Mouse (Mus musculus): ENCODE measurements around the gene Fbxo33.

Fbxo33 gene

DNA sequence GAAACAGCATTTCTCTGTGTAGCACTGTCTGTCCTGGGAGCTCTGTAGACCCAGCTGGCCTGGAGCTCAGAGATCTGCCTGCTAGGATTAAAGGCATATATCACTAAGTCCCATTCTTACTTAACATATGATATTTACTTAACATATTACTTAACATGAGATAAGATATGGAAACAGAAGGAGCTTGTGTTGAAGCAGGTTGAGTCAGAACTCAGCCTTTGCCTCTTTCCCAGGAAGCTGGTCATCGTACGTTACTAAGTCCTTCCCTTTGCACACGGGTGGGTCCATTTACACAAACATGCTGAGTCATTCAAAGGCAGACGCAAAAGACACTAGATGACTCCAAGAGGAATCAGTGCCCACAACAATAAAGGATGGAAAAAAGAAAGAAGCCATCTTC lies 20.8 kb downstream of the Fbxo33 start:
- DNase-seq (ENCODE audit: low spot score in 2 of 2) = no peak

DNA sequence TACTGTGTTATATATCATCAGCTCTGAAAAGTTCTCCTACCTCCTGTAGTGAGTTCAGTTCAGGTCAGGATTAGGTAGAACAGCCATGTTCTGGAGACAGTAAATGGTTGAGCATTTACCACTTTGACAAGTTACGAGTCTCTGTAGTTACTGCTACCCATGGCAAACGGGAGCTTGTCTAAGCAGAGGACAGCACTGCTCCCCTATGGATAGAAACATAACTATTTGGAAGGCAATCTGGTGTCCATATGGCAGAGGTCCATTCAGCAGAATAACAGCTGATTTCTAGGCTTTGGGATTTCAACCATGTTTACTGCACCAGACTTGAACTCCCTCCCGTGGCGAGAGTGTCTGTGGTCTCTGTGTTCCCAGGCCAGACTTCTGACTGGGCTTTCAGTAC lies 23.6 kb downstream of the Fbxo33 start:
- no peak for DNase-seq (ENCODE audit: low spot score in 2 of 2)

DNA sequence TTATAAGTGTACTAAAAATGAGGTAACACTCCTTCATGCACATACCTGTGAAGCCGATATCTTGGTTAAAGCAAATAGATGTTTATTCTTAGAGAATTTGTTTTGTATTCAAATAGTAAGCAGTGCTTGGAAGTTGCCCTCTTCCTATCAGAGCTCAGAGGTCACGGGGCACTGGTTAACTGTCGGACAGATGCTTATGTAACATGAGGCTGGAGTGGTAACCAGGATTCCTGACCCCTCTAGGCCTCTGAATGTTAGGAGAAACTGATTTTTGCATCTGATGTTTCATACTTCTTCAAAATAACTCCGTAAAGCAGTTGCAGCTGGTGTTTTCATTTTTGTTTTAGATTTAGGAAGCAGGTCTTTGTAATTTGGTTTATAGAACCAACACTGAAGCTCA lies 24.5 kb downstream of the Fbxo33 start:
- no peak for DNase-seq (ENCODE audit: low spot score in 2 of 2)

DNA sequence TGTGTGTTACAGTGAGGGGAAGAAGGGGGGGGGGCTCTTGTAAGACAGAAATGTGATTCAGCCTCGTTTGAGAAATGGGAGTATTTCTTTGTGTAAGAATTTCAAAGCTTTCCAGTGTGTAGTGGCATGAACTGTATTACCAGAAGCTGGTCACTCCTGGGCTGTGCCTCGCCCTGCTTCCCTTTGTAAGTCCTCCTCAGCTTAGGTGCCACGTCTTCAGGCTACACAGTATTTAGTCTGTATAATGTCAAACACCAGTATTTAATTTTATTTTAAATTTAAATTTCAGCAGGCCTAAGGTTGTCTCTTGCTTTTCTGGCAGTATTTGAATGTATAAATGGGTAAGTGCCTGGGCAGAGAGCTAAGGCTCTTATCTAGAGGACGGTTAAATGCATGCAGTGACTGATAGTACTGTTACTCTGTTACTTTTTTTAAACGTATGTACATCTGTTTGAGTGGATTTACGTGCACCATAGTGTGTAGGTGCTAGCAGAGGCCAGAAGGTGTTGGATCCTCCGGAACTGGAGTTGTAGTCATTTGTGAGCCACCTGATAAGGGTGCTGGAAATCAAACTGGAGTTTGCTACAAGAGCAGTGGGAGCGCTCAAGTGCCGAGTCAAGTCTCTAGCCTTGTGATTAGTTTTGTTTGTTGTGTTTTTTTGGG lies 25.1 kb downstream of the Fbxo33 start:
- DNase-seq (ENCODE audit: low spot score in 2 of 2) = no peak

DNA sequence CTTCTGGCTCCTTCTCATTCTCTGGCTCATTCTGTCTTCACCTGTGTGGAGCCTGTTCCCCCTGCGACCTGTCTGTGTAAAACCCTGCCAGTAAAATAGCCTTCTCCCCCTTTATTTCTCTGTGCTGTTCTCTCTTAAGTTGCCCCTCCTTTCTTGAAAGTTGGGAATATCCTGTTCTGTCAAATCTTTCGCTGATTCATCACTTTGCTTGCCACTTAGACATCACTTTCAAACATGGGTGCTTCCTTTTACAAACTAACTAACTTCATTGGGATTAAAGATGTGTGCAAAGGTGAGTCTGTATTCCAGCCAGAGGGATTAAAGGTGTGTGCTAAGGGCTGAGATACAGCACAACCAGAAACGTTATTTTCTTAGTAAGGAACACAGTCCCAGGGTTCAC lies 25.9 kb downstream of the Fbxo33 start:
- DNase-seq (ENCODE audit: low spot score in 2 of 2) = no peak

DNA sequence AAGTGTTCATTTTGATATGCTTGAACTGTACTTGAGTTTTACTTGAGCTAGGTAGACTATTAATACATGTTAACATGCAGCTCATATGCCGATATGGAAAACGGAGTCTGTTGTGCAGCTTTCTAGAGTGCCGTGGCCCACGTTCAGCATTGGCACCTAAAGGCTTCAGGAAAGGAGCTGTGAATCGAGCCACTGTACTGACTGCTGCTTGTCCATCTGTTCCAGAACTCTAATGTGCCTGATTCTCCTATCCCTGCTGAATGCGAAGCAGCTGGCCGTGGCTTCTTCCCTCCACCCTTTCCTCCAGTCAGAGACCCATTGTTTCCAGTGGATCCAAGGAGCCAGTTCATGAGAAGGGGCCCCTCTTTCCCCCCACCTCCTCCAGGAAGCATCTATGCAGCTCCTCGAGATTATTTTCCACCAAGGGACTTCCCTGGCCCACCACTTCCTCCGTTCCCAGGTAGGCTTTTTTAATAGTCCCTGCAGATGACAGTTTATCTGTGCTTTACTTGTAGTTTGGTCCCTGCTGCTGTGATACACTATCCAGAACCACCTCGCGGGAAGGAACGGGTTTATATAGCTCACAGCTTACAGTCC lies 31.3 kb downstream of the Fbxo33 start:
- no peak for DNase-seq (ENCODE audit: low spot score in 2 of 2)

DNA sequence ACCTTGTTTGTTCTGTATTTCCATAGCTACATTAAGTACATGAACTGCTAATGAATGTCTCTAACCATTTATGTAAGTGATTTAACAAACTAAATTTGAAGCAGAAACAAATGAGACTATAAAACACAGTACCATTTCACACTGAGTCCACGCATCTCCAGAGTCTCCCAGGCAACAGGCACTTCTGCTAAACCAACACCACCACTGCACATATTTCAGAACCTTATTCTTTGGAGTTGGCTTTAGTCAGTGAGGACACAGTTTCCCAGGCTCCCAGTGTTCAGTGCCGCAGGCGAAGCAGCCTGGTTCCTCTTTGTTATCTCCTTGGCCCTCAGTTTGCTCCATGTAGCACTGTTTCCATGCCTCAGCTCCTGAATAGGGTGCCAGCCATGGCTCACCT lies 41.7 kb downstream of the Fbxo33 start:
- DNase-seq (ENCODE audit: low spot score in 2 of 2) = no peak

DNA sequence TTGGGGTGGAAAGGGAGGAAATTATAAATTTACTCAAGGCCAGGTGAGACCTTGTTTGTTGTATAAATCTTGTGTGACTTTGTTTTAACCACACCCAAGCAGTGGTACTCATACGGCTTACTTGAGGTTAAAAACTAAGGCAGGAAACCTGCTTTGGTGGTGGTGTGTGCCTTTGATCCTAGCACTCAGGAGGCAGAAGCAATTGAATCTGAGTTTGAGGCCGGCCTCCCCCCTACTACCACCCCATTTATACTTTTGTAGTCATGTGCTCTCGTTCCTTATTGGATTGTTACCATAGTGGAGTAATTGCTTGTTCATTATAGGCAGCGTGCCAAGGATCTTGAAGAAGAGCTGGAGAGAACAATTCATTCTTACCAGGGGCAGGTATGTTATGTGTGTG lies 49.6 kb downstream of the Fbxo33 start:
- no peak for DNase-seq (ENCODE audit: low spot score in 2 of 2)

DNA sequence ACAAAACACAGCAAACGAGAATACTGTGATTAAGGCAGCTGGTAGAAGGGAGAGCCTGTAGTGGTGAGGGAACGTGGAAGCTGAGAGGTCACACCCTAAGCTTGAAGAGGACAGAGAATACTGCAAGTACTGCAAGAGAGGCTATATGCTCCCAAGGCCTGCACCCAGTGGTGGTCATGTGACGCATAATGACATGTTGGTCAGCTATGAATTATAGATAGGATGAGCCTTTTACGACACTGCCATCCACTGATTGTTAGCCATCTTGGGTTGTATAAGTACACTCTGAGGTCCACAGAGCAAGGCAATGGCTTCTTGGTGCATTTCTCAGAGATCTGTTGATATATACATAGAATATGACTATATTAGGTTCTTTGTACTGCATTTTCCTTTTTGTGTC lies 53.0 kb downstream of the Fbxo33 start:
- DNase-seq (ENCODE audit: low spot score in 2 of 2) = no peak

DNA sequence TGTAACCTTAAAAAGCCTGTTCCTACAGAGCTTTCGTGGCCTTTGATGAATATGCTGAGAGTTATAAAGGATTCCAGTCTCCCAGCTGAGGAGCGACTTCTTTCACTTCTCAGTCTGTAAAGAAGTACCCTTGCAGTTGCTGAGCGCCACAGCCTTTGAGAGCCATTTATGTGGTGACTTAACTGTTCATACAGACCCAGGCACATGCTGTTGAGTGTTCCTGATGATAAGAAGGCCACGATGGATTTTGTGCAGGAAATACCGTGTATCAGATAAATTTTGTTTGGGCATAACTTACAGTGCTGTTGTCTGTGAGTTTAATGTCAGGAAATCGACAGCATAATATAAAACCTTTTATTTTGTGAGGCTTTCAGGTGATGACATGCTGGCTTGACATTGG lies 55.0 kb downstream of the Fbxo33 start:
- no peak for DNase-seq (ENCODE audit: low spot score in 2 of 2)

DNA sequence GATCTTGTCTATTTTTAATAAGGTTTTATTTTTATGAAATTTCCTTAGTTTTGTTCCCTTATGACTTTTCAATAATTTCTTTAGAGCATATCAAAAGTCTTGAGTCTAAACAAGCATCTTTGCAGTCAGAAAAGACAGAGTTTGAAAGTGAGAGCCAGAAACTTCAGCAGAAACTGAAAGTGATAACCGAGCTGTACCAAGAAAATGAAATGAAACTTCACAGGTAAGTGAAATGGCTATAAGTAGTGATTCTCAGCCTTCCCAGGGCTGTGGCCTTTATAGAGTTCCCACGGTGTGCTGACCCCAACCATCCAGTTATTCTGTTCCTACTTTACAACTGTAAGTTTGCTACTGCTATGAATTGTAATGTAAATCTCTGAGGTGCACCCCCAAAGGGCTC lies 56.7 kb downstream of the Fbxo33 start:
- no peak for DNase-seq (ENCODE audit: low spot score in 2 of 2)

DNA sequence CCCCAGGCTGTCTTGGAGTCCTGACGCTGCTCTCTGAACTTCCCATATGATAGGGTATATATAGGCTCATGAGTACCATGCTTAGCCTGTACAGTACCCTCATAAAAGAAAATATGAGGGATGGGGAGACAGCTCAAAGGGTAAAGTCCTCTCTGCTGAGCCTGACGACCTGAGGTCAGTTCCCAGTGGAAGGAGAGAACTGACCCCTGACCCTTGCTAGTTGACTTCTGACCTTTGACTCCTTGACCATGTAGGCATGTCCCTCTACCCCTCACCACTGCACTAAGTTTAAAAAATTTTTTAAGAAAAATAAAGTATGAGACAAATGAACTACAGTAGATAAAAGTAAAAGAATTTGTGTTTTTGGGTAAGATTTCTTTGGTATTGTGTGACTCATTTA lies 58.4 kb downstream of the Fbxo33 start:
- DNase-seq (ENCODE audit: low spot score in 2 of 2) = no peak
